Mouse (Mus musculus): Measurements from ENCODE around the gene Zbtb34. TPM values are rescaled to one million over a fixed set of nuclear protein-coding genes. Genes with fewer than 3 reads are reported as not detected.

Zbtb34 gene
- polyA plus RNA-seq, 1 experiment from 2014 or later = 11.2 TPM

Small RNA genes lying within 50 kb of the gene (microRNA-seq; reads per million reads assigned to microRNA genes)
- gene Gm25998 = not detected

Other genes with a start within 250 kb of the Zbtb34 start
- gene Angptl2, start 215.3 kb downstream of the Zbtb34 start, polyA plus RNA-seq (2014; fragmentation: Nextera tagmentation; extraction: Ambion mirVana) = 12.2 and 14.1 TPM in 2 replicates
- 57.0 and 63.1 TPM in 2 replicates for gene Ralgps1, start 59.8 kb downstream of the Zbtb34 start, polyA plus RNA-seq (2014; fragmentation: Nextera tagmentation; extraction: Ambion mirVana)
- 30.5 and 31.6 TPM in 2 replicates for gene Zbtb43, start 37.2 kb upstream of the Zbtb34 start, polyA plus RNA-seq (2014; fragmentation: Nextera tagmentation; extraction: Ambion mirVana)
- 6.7 and 8.7 TPM in 2 replicates for gene Lmx1b, start 209.2 kb upstream of the Zbtb34 start, polyA plus RNA-seq (2014; fragmentation: Nextera tagmentation; extraction: Ambion mirVana)